Mouse (Mus musculus) thymus, postnatal 0 days (tissue): ENCODE data around the gene Ifit3. TPM values are rescaled to one million over a fixed set of nuclear protein-coding genes. Genes with fewer than 3 reads are reported as not detected.
"Not testable (repeated sequence)": the region's sequence is repeated elsewhere in the genome, so short reads cannot be mapped to it uniquely, and the experiment has no call there.

Source experiments
- DNase-seq: peaks from one replicate; pipeline ENCODE4 v3.0.0-alpha.2; 2015; ENCODE audit warnings: low spot score
- polyA plus RNA-seq: library from polyadenylated mRNA; unstranded; fragments of >200 nt; fragmentation: Nextera tagmentation; extraction: Ambion mirVana; gene quantifications from 2 replicates; pipeline ENCODE4 v1.2.1, GENCODE M21; 2015

The Ifit3 gene
- 32.1 and 40.7 TPM in 2 replicates for polyA plus RNA-seq

- DNase-seq: not testable (repeated sequence)
Observed at GRCm38 (mm10) chr19:34583126-34583766, at the start of gene Ifit3. TSS of gene Ifit3 (plus strand) at chr19:34583531.

DNA sequence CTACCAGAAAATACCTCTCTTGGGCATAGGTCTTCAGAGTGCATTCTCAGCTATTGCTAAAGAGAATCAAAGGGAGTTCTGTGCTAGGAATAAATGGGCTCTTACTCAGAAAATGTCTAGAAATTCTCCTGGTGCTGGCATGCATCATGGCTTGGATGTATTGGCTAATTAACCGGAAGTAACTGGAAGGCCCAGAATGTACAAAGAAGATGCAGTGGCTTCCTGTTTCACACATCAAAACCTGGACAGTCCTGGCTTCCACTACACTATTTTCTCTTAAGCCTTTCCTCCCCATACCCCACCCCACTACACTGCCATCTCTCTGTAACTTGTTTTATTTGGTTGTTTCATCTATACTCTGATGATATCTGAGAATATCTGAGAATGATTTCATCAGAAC lies 43.9 kb upstream of the Ifit3 start:
- no peak for DNase-seq

- no peak for DNase-seq
Observed at GRCm38 (mm10) chr19:34546211-34546610, 37.1 kb upstream of the Ifit3 start.

GRCm38 (mm10) chr19:34547976-34548375 lies 35.4 kb upstream of the Ifit3 start:
- DNase-seq: peak; percentile 87

GRCm38 (mm10) chr19:34550205-34550533 lies 33.2 kb upstream of the Ifit3 start:
- no peak for DNase-seq

GRCm38 (mm10) chr19:34550534-34551223 lies 32.7 kb upstream of the Ifit3 start, which contains the start of gene Ifit2:
TSS of gene Ifit2 (plus strand) at chr19:34550694.
- peak; percentile 88 for DNase-seq

- no peak for DNase-seq
Observed at GRCm38 (mm10) chr19:34551981-34552380, 31.4 kb upstream of the Ifit3 start.

GRCm38 (mm10) chr19:34553021-34553420 lies 30.3 kb upstream of the Ifit3 start:
- DNase-seq: no peak

DNA sequence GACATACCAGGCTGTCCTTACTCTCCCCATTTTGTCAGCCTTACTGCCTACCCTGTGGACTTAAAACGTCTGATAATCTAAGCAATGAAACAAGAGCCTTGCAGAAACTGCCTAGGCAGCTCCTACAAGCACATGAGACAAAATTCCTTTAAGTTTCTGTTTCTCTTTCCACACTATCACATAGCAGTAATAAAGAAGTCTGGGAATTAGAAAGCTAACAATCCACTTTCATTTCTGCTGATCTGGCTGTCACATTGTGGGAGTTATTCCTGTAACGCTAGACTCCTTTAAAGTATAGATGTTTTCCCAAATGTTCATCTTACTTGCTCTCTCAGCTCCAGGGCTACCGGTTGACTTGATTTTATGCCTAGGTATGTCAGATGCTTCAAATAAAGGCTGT lies 29.8 kb upstream of the Ifit3 start:
- DNase-seq: no peak

- DNase-seq: no peak
Observed at GRCm38 (mm10) chr19:34554061-34554460, 29.3 kb upstream of the Ifit3 start.

DNA sequence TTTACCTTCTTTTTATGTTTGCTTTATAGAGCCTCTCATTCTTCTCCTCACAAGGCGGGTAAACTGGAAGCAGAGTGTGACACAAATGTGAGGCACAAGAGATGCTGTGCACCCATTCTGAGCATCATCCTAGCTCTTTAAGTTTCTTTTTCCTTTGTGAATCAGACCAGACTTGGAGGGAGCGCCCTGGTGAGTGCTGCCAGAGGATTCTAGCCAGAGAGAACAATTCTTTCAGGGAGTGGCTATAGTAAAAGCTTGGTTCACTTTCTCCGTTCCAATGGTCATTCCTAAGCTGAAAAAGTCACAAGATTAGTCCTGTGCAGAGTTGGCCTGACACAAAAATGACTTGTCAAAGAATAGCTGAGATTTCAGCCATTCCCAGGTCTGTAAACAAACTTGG lies 26.7 kb upstream of the Ifit3 start:
- DNase-seq: no peak

GRCm38 (mm10) chr19:34562556-34562955 lies 20.8 kb upstream of the Ifit3 start:
- DNase-seq: no peak

DNA sequence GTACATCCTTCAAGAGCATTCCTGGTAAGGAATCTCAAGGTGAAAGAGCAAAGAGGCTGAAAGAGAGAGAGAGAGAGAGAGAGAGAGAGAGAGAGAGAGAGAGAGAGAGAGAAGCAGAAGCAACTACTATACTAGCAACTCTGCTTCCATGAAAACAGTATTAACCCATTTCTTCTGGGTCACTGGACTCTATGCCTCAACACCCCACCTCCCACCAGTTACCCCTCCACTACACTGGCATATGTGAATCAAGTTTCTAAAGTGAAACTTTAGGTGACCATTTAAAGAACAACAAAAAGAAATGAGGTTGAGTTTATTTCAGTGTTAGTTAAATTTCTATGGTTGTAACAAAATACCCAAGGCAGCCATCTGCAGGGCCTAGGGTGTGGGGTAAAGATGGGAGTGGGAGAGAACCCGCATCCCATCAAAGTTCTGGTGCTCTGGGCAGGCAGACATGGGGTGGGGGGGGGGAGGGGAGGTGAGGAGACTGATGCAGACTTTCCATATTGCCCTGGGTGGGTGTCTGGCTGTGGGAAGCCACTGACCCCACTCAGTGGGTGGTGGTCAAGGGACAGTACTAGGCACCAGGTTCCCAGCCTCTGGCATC lies 17.1 kb upstream of the Ifit3 start:
- DNase-seq: no peak

DNA sequence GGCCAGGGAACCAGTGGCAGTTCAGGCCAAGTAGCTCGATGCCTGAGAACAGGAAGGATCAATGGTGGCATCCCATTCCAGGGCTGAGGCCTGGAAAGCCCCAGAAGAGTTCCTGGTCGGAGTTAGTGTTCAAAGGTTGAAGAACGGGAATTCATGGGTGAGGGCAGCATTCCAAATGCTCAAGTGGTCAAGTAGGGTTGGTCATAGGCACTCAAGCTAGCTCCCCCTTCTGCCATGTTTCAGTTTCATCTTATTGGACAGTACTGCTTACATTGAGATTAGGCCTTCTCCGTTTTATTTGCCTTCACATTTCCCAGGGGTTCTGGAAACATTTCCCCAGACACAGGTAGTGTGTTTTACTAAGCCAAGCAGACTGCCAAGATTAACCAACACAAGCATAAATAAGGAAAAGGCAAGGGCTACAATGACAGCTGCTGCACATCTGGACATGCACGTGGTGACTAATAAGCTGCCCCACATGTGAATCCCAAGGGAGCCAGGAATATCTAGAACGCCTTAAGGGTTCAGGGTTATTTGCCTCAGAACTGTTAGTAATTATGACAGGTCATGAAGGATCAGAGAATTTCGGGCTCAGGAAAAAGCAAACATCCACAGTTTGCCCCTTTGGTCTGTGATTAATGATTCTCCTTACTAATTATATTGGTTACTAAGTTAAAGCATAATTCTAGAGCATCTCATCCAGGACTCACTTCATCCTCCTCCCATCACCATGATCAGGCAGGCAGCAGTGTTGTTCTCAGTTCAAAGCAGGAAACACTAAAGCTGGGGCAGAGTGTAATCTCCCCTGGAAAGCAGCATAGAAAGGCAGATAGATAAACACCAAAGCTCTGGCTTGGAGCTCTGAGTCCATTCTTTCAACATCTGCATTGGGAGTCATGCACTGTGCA lies 14.1 kb upstream of the Ifit3 start:
- DNase-seq: no peak

DNA sequence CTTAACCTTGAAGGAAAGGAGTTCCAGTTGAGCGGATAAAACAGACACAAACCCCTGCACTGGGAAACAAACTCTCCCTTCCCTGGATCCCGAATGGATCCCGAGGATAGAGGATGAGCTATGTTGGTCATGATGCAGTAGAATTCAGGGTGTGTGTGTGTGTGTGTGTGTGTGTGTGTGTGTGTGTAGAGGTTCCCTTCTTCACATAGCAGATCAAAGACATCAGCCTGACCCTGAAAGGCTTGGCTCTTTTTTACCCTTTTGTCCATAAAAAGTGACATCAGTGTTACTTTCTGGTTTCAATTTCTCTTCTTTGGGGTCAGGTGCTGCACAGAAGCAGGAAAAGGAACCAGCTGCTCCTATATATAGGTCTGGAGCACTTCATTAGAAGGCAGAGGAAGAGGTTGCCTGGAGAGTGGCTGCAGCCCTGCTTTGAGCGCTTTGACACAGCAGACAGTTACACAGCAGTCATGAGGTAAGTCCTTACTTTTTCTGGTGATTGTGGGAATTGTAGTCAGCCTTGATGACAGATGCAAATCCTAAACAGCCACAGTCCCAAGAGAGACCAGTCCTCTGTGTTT lies 13.3 kb upstream of the Ifit3 start:
- no peak for DNase-seq

DNA sequence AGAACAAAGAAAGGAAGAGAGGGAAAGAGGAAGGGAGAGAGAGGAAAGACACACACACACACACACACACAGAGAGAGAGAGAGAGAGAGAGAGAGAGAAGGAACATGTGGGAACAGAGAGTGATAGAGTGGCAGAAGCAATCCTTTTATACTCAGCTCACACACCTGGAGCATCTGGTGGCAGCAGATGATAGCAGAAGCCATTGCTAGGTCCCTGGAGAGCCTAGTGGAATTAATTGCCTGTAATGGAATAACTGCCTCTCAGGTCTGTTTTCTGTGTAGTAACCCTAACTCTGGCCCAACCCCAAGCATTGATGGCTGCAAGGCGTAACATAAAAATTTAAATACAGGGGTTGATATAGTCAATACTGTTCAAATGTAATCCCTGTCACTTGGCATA lies 12.3 kb upstream of the Ifit3 start:
- no peak for DNase-seq

DNA sequence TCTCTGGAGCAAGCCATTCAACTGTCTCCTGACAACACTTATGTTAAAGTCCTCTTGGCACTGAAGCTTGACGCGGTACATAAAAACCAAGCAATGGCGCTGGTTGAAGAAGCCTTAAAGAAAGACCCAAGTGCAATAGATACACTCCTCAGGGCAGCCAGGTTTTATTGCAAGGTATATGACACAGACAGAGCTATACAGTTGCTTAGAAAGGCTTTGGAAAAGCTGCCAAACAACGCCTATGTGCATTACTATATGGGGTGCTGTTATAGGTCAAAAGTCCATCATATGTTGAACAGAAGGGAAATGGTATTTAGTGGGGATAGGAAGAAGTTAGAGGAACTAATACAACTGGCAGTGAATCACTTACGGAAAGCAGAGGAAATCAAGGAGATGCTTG lies 9.7 kb upstream of the Ifit3 start:
- DNase-seq: no peak

GRCm38 (mm10) chr19:34577121-34577520 lies 6.2 kb upstream of the Ifit3 start:
- DNase-seq: no peak

DNA sequence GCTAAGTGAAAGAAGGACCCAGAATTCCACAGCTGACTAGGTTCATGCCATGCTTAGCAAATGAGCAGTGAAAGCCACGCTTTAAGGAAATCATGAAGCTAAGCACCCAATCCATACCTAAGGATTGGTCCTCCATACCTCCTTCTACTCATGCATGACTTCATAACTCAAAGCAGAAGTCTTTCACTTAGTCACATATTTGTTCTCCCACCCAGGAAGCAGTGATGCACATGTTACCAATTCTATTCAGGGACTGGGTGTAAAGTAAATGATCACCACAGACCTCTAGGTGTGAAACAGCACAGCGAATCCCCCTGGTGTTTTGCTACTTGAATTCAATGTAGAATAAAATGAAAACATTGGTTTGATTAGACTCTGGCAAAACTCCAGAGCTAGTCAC lies 635 bp upstream of the Ifit3 start:
- DNase-seq: not testable (repeated sequence)

GRCm38 (mm10) chr19:34585740-34586458 lies 2.6 kb downstream of the Ifit3 start:
- DNase-seq: not testable (repeated sequence)
